Mouse (Mus musculus) testis, adult 2 months (tissue): ENCODE measurements around the gene Trp53bp2. TPM values are rescaled to one million over a fixed set of nuclear protein-coding genes. Genes with fewer than 3 reads are reported as not detected.

ENCODE experiments used
- H3K27ac ChIP-seq: fragments of 200-500 bp; 2 replicates; pipeline ENCODE4 v1.5.1; 2012; ENCODE audit warnings: low read depth, low read length; ENCODE audit not compliant: control insufficient read depth, insufficient read depth
- H3K27me3 ChIP-seq: fragments of 200-500 bp; 2 replicates; pipeline ENCODE4 v1.6.1; 2012; ENCODE audit warnings: mild to moderate bottlenecking, low read length, moderate library complexity; ENCODE audit not compliant: control insufficient read depth, insufficient read depth
- H3K36me3 ChIP-seq: fragments of 200-500 bp; 2 replicates; pipeline ENCODE4 v1.6.1; 2012; ENCODE audit warnings: mild to moderate bottlenecking, low read length; ENCODE audit not compliant: control insufficient read depth, insufficient read depth
- H3K4me1 ChIP-seq: fragments of 200-500 bp; 2 replicates; pipeline ENCODE4 v1.6.1; 2012; ENCODE audit warnings: low read length; ENCODE audit not compliant: control insufficient read depth, insufficient read depth
- H3K4me3 ChIP-seq: fragments of 200-500 bp; 2 replicates; pipeline ENCODE4 v1.5.1; 2012; ENCODE audit warnings: low read depth, mild to moderate bottlenecking, low read length, moderate library complexity, mixed read lengths; ENCODE audit not compliant: control insufficient read depth
- CTCF ChIP-seq: fragments of 200-500 bp; IDR thresholded peaks from 2 replicates; pipeline ENCODE4 v1.5.1; 2012; ENCODE audit warnings: low read depth, mild to moderate bottlenecking, inconsistent platforms, low read length, moderate library complexity; ENCODE audit not compliant: control insufficient read depth, insufficient read depth, insufficient replicate concordance
- POLR2A ChIP-seq: fragments of 200-500 bp; IDR thresholded peaks from 2 replicates; pipeline ENCODE4 v1.6.1; 2012; ENCODE audit warnings: low read depth, mild to moderate bottlenecking, inconsistent platforms, low read length, moderate library complexity; ENCODE audit not compliant: control insufficient read depth
- polyA plus RNA-seq: library from polyadenylated mRNA; depleted of rRNA; stranded (reverse); fragments of >200 nt; gene quantifications from 2 replicates; pipeline ENCODE4 v1.2.3, GENCODE M21; 2012

Trp53bp2 gene
- polyA plus RNA-seq, 1 experiment: 4.5 TPM

- no peak overlapping the region for H3K4me3 ChIP-seq
- no peaks in the 10 kb centered on the region for H3K36me3 ChIP-seq
- peaks cover 4% of the 10 kb centered on the region for H3K4me1 ChIP-seq
Observed at GRCm38 (mm10) chr1:182386449-182386848, 22.5 kb upstream of the Trp53bp2 start.

GRCm38 (mm10) chr1:182388729-182389128, 20.2 kb upstream of the Trp53bp2 start:
- TF ChIP-seq CTCF (no peak), POLR2A (no peak)
- Histone ChIP-seq H3K4me1 (peaks cover 4% of the 10 kb centered on the region), H3K27me3 (no peaks in the 10 kb centered on the region), H3K4me3 (no peak overlapping the region), H3K36me3 (no peaks in the 10 kb centered on the region), H3K27ac (no peak overlapping the region)

More at GRCm38 (mm10) chr1:182386449-182386848, 22.5 kb upstream of the Trp53bp2 start:
- no peaks in the 10 kb centered on the region for H3K27me3 ChIP-seq
- no peak overlapping the region for H3K27ac ChIP-seq
- TF ChIP-seq CTCF: no peak
- no peak for TF ChIP-seq POLR2A

GRCm38 (mm10) chr1:182398171-182398570, 10.8 kb upstream of the Trp53bp2 start:
- Histone ChIP-seq H3K27me3 (no peaks in the 10 kb centered on the region), H3K27ac (peak overlapping the region; percentile 22; the same call in 1 of the 2 replicates), H3K36me3 (no peaks in the 10 kb centered on the region), H3K4me1 (peaks cover 6% of the 10 kb centered on the region), H3K4me3 (no peak overlapping the region)
- no peak for TF ChIP-seq POLR2A
- no peak for TF ChIP-seq CTCF

- no peaks in the 10 kb centered on the region for H3K36me3 ChIP-seq
- H3K4me3 ChIP-seq: no peak overlapping the region
- H3K27me3 ChIP-seq: no peaks in the 10 kb centered on the region
- TF ChIP-seq CTCF (no peak), POLR2A (no peak)
- H3K27ac ChIP-seq: no peak overlapping the region
- H3K4me1 ChIP-seq: peaks cover 6% of the 10 kb centered on the region
Observed at GRCm38 (mm10) chr1:182398780-182399179, 10.2 kb upstream of the Trp53bp2 start.

- Histone ChIP-seq H3K27me3 (no peaks in the 10 kb centered on the region), H3K36me3 (no peaks in the 10 kb centered on the region), H3K27ac (no peak overlapping the region), H3K4me3 (no peak overlapping the region), H3K4me1 (peaks cover 6% of the 10 kb centered on the region)
- TF ChIP-seq POLR2A (no peak), CTCF (no peak)
Observed at GRCm38 (mm10) chr1:182399205-182399604, 9.8 kb upstream of the Trp53bp2 start.

- Histone ChIP-seq H3K4me3 (no peak overlapping the region), H3K4me1 (peaks cover 6% of the 10 kb centered on the region), H3K27me3 (no peaks in the 10 kb centered on the region), H3K36me3 (no peaks in the 10 kb centered on the region), H3K27ac (no peak overlapping the region)
- TF ChIP-seq CTCF (no peak), POLR2A (no peak)
Observed at GRCm38 (mm10) chr1:182399908-182400307, 9.1 kb upstream of the Trp53bp2 start.

- TF ChIP-seq CTCF: no peak
- TF ChIP-seq POLR2A: no peak
- no peak overlapping the region for H3K4me3 ChIP-seq
- peaks cover 6% of the 10 kb centered on the region for H3K4me1 ChIP-seq
- no peaks in the 10 kb centered on the region for H3K36me3 ChIP-seq
- H3K27me3 ChIP-seq: no peaks in the 10 kb centered on the region
- no peak overlapping the region for H3K27ac ChIP-seq
Observed at GRCm38 (mm10) chr1:182403076-182403475, 5.9 kb upstream of the Trp53bp2 start.

GRCm38 (mm10) chr1:182406621-182407020, 2.4 kb upstream of the Trp53bp2 start:
- TF ChIP-seq POLR2A (no peak), CTCF (no peak)
- Histone ChIP-seq H3K27ac (no peak overlapping the region), H3K4me1 (peaks cover 3% of the 10 kb centered on the region; the same call in 1 of the 2 replicates), H3K27me3 (no peaks in the 10 kb centered on the region), H3K4me3 (no peak overlapping the region), H3K36me3 (no peaks in the 10 kb centered on the region)

GRCm38 (mm10) chr1:182408243-182408642, 729 bp upstream of the Trp53bp2 start:
- Histone ChIP-seq H3K36me3 (no peaks in the 10 kb centered on the region), H3K4me1 (peaks cover 3% of the 10 kb centered on the region; the same call in 1 of the 2 replicates), H3K27ac (peak overlapping the region; percentile 8), H3K27me3 (no peaks in the 10 kb centered on the region), H3K4me3 (peak overlapping the region; percentile 71)
- TF ChIP-seq POLR2A (no peak), CTCF (no peak)
